Mouse (Mus musculus) heart, adult 2 months (tissue): ENCODE measurements around the gene Pgk1.

Experiments
- CTCF ChIP-seq: fragments of 200-600 bp; IDR thresholded peaks from 2 replicates; pipeline ENCODE4 v1.8.1; 2022; ENCODE audit warnings: antibody characterized with exemption, mild to moderate bottlenecking, moderate library complexity
- EP300 ChIP-seq: fragments of 200-500 bp; IDR thresholded peaks from 2 replicates; pipeline ENCODE4 v1.6.1; 2011; ENCODE audit warnings: low read depth, low read length, control low read depth; ENCODE audit not compliant: insufficient read depth
- POLR2A ChIP-seq: fragments of 200-500 bp; IDR thresholded peaks from 2 replicates; pipeline ENCODE4 v1.6.1; 2011; ENCODE audit warnings: mild to moderate bottlenecking, low read depth, low read length, control low read depth; ENCODE audit not compliant: insufficient read depth

DNA sequence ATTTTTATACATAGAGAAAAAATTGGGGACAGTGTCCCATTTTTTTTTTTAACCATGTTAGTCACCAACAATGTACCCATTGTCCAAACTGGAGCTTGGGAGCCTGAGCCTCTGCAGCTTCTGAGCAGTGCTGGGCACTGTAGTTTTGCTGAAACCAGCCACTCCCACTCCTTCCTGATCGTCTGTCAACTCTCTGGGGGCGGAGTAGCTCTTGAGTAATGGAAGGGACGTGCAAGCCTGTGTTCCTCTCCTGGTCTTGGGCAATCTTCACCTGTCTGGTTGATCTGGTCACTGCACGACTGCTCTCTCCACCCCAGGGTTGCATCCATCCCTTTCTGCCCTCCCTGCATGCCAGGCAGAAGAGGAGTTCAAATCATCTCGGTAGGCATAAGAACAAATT, 22.9 kb upstream of the Pgk1 start:
- no peak for TF ChIP-seq CTCF
- TF ChIP-seq POLR2A = no peak
- no peak for TF ChIP-seq EP300
